Mouse (Mus musculus) neural tube, embryonic 13.5 days (tissue): ENCODE measurements around the gene S100z. TPM values are rescaled to one million over a fixed set of nuclear protein-coding genes. Genes with fewer than 3 reads are reported as not detected.

ENCODE experiments used
- ATAC-seq: fragments of 200-750 bp; cut with Nextera tagmentation; 2 replicates; pipeline ENCODE4 v1.8.0; 2017; ENCODE audit warnings: low read depth, mild to moderate bottlenecking, moderate TSS enrichment, moderate library complexity
- H3K27ac ChIP-seq: fragments of 300-500 bp; sonication (generic); replicated peaks from 2 replicates; pipeline ENCODE4 v1.5.1; 2015; ENCODE audit warnings: moderate library complexity, mild to moderate bottlenecking, inconsistent platforms
- H3K27me3 ChIP-seq: fragments of 300-500 bp; sonication (generic); 2 replicates; pipeline ENCODE4 v1.6.1; 2015; ENCODE audit warnings: mild to moderate bottlenecking, inconsistent platforms
- H3K36me3 ChIP-seq: fragments of 300-500 bp; sonication (generic); 2 replicates; pipeline ENCODE4 v1.6.1; 2015; ENCODE audit warnings: mild to moderate bottlenecking, inconsistent platforms
- H3K4me1 ChIP-seq: fragments of 300-500 bp; sonication (generic); replicated peaks from 2 replicates; pipeline ENCODE4 v1.6.1; 2015; ENCODE audit warnings: inconsistent platforms
- H3K4me2 ChIP-seq: fragments of 300-500 bp; sonication (generic); 2 replicates; pipeline ENCODE4 v1.6.1; 2015; ENCODE audit warnings: inconsistent platforms, mild to moderate bottlenecking, moderate library complexity
- H3K4me3 ChIP-seq: fragments of 300-500 bp; sonication (generic); 2 replicates; pipeline ENCODE4 v1.5.1; 2015; ENCODE audit warnings: mild to moderate bottlenecking, inconsistent platforms
- H3K9ac ChIP-seq: fragments of 300-500 bp; sonication (generic); 2 replicates; pipeline ENCODE4 v1.6.1; 2015; ENCODE audit warnings: moderate library complexity, mild to moderate bottlenecking, inconsistent platforms
- H3K9me3 ChIP-seq: fragments of 300-500 bp; sonication (generic); 2 replicates; pipeline ENCODE4 v1.6.1; 2016; ENCODE audit warnings: inconsistent platforms
- WGBS: fragments of 180-500 bp; shearing (Covaris S2); methylation state at CpG from one replicate; pipeline ENCODE4 v1.1.7; 2015; 5-methylcytosine and 5-hydroxymethylcytosine counted together
- polyA plus RNA-seq: library from polyadenylated mRNA; unstranded; fragments of >200 nt; fragmentation: Nextera tagmentation; extraction: Ambion mirVana; gene quantifications from 2 replicates; pipeline ENCODE4 v1.2.1, GENCODE M21; 2015

Gene S100z
- polyA plus RNA-seq, 1 experiment from 2014 or later, result not detected

DNA sequence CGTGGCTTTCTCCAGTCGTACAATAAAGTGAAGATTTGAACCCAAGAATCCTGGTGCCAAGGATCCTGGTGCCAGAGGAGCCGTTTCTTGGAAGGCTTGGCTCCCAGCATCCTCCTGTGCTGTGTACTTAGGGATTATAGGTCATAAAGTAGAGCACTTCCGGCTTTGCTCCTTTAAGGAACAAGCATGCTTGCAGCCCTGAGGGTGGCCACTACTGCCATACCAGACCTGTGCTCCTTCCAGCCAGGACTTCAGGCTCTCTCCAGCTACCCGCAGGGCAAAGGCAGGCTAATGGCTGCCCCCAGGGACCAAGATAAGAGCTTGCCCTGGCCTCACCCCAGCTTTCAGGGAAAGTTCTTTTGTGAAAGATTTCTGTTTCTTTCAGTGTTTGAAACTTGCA is 14.8 kb upstream of the S100z start:
- Histone ChIP-seq H3K9ac (no peak overlapping the region), H3K4me2 (no peak overlapping the region), H3K36me3 (no peaks in the 10 kb centered on the region), H3K27ac (no peak overlapping the region), H3K4me1 (no peaks in the 10 kb centered on the region), H3K9me3 (no peaks in the 10 kb centered on the region), H3K4me3 (no peak overlapping the region), H3K27me3 (no peaks in the 10 kb centered on the region)
- no peak for ATAC-seq
- 64% methylated on average over 5 of the region's 5 CpGs for WGBS

DNA sequence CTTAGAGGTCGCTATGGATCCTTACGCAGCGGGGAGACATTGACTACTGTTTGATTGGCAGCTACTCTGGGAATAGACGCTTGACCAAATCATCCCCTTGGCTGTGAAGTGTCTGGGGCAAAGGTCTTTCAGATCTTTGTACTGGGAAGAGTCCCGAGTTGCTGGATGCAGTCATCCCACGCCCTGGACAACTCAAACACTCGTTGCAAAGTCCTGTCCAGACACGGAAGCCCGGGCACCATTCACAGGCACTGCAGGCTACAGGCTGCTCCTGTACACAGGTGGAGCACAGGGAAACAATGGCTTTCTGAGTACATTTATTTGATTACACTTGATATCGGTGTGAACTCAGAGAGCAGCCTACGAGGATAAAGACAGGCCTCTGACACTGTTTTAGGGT is 12.8 kb upstream of the S100z start:
- Histone ChIP-seq H3K4me2 (no peak overlapping the region), H3K9ac (no peak overlapping the region), H3K4me3 (no peak overlapping the region), H3K27me3 (no peaks in the 10 kb centered on the region), H3K4me1 (no peaks in the 10 kb centered on the region), H3K36me3 (no peaks in the 10 kb centered on the region), H3K9me3 (no peaks in the 10 kb centered on the region), H3K27ac (no peak overlapping the region)
- 79% methylated on average over 11 of the region's 11 CpGs for WGBS
- ATAC-seq, result no peak

DNA sequence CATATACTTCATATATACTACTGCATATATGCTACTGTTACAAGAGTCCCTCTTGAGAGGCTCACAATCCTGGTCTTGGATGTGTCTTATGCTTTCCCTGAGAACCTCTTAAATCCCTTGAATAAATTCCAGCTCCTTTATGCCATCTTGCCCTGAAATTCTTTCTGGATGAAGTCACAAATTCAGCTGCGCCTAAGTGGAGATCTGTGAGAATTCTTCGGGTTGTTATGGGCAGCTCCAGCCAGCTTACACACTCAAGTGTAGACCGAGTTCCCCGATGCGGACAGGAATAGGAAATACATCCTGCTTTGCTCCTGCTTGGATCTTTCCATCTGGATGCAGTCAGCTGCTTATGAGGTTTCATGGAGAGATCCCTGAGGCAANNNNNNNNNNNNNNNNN is 6.1 kb upstream of the S100z start:
- ATAC-seq, result no peak
- no peaks in the 10 kb centered on the region for H3K36me3 ChIP-seq
- no peaks in the 10 kb centered on the region for H3K4me1 ChIP-seq
- no peaks in the 10 kb centered on the region for H3K27me3 ChIP-seq
- no peak overlapping the region for H3K4me2 ChIP-seq
- H3K9ac ChIP-seq, result no peak overlapping the region
- no peak overlapping the region for H3K27ac ChIP-seq
- H3K9me3 ChIP-seq, result no peaks in the 10 kb centered on the region
- WGBS, result 69% methylated on average over 5 of the region's 5 CpGs
- H3K4me3 ChIP-seq, result no peak overlapping the region

DNA sequence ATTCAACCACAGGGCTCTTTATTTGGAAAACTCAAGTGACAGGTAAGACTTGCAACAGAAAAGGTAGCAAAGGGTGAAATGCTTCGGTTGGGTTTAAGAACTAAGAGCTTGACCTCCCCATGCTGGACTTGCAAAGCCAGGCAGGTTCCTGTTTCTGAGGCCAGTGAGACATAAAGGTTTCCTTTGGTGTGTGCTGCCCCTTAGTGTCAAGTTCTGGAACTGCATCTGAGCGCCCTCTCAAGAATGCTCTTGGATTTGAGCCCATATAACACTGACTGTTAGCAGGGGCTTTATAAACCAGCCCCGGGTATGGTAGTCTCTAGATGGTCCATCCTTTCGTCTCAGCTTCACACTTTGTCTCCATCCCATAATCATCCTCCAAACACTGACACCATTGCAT is 2.9 kb upstream of the S100z start:
- Histone ChIP-seq H3K4me3 (no peak overlapping the region), H3K27ac (no peak overlapping the region), H3K4me2 (no peak overlapping the region), H3K9ac (no peak overlapping the region), H3K4me1 (no peaks in the 10 kb centered on the region), H3K9me3 (no peaks in the 10 kb centered on the region), H3K36me3 (no peaks in the 10 kb centered on the region), H3K27me3 (no peaks in the 10 kb centered on the region)
- ATAC-seq, result peak; percentile 69
- 12% methylated on average over 4 of the region's 4 CpGs for WGBS

DNA sequence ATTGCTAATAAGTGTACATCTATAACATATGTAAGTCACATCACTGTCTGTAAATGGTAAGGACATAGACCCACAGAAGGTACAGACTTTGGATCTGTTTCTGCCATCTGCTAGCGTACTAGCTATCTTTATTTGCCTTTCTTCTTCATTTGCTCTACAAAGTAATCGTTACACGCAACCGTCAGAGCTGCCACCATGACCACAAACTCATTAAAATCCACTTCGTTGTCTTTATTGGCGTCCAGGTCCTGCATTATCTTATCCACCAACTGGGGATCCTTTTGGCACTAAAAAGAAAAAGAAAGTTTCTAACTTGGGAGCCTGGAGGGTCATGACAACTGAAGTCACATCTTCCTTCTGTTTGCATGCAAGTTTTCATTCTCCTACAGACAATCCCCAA is 1.3 kb downstream of the S100z start:
- no peak overlapping the region for H3K4me2 ChIP-seq
- no peak overlapping the region for H3K27ac ChIP-seq
- 76% methylated on average over 6 of the region's 6 CpGs for WGBS
- no peak overlapping the region for H3K4me3 ChIP-seq
- no peak for ATAC-seq
- no peaks in the 10 kb centered on the region for H3K4me1 ChIP-seq
- no peaks in the 10 kb centered on the region for H3K27me3 ChIP-seq
- H3K9me3 ChIP-seq, result no peaks in the 10 kb centered on the region
- no peaks in the 10 kb centered on the region for H3K36me3 ChIP-seq
- no peak overlapping the region for H3K9ac ChIP-seq

DNA sequence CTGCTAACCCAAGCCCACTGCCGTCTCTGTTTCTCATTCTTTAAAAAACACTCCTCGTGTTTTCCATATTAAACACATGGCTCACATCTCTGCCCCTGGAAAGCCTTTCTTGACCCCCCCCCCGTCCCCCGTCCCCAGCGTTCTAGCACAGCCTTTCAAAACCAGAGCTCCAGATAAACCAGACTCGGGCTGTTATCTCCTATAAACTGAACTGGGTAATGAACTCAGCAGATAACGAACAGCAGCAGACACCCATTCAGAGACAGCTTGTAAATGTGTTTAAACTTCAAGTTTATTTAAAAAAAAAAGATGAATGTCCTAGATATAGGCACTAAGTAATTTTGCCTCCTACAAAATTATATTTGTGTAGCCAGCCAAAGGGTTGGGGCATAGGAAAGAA is 3.4 kb downstream of the S100z start:
- no peak overlapping the region for H3K4me2 ChIP-seq
- 75% methylated on average over 7 of the region's 7 CpGs for WGBS
- no peak for ATAC-seq
- no peak overlapping the region for H3K4me3 ChIP-seq
- no peaks in the 10 kb centered on the region for H3K9me3 ChIP-seq
- H3K27ac ChIP-seq, result no peak overlapping the region
- no peaks in the 10 kb centered on the region for H3K36me3 ChIP-seq
- H3K9ac ChIP-seq, result no peak overlapping the region
- no peaks in the 10 kb centered on the region for H3K4me1 ChIP-seq
- H3K27me3 ChIP-seq, result no peaks in the 10 kb centered on the region

DNA sequence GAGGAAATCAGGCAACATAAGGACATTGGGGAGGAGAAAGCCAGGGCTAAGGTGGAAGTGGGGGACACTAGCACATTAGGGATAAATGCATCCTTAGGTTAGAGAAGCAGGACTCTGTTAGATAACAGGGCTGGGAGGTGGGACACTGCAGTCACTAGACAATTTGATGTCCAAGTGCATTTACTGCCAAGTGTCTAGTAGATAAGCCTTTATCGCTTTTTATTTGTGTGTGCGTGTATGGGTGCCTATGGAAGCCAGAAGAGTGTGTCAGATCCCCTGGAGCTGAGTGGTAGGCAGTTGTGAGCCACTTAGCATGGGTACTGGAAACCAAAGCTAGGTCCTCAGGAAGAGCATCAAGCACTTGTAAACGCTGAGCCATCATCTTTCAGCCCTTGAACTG is 4.2 kb downstream of the S100z start:
- no peak overlapping the region for H3K27ac ChIP-seq
- 85% methylated on average over 3 of the region's 3 CpGs for WGBS
- no peak overlapping the region for H3K4me3 ChIP-seq
- no peak for ATAC-seq
- H3K36me3 ChIP-seq, result no peaks in the 10 kb centered on the region
- no peaks in the 10 kb centered on the region for H3K4me1 ChIP-seq
- no peaks in the 10 kb centered on the region for H3K27me3 ChIP-seq
- no peaks in the 10 kb centered on the region for H3K9me3 ChIP-seq
- H3K9ac ChIP-seq, result no peak overlapping the region
- H3K4me2 ChIP-seq, result no peak overlapping the region

DNA sequence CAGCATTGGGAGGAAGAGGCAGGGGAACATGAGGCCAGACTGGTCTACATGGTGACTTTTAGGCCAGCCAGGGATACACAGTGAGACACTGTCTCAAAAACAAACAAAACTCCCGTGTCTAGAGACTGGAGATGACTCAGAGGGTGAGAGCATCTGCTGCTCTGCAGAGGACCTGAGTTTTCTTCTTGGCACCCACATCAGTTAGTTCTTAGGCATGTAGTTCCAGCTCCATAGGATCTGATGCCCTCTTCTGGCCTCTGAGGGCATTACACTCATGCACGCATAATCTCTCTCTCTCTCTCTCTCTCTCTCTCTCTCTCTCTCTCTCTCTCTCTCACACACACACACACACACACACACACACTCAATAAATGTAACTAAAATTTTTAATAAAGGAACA is 7.6 kb downstream of the S100z start:
- H3K4me1 ChIP-seq, result no peaks in the 10 kb centered on the region
- no peak overlapping the region for H3K4me2 ChIP-seq
- 91% methylated on average over 2 of the region's 2 CpGs for WGBS
- H3K36me3 ChIP-seq, result no peaks in the 10 kb centered on the region
- H3K4me3 ChIP-seq, result no peak overlapping the region
- H3K27ac ChIP-seq, result no peak overlapping the region
- H3K9me3 ChIP-seq, result no peaks in the 10 kb centered on the region
- H3K27me3 ChIP-seq, result no peaks in the 10 kb centered on the region
- no peak overlapping the region for H3K9ac ChIP-seq
- ATAC-seq, result no peak

DNA sequence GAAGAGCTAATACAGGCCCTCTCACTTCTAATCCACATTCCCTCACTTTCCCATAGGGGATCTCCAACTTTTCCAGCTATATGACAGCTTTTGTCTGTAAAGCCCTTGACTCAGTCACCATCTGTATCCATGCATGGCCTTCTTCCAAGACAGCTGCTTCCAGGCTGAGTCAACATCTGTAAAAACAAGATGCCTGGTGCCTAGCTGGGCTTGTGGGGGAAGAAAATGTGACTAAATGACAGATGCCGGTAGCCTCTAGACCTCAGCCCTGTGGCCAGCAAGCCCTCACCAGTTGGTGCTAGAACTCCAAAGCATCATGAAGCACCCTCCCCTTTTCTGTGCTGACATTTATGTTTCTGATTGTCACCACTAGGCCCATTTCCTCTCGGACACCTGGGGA is 27.0 kb downstream of the S100z start:
- no peak overlapping the region for H3K9ac ChIP-seq
- H3K27ac ChIP-seq, result no peak overlapping the region
- H3K4me3 ChIP-seq, result no peak overlapping the region
- no peaks in the 10 kb centered on the region for H3K9me3 ChIP-seq
- H3K4me1 ChIP-seq, result no peaks in the 10 kb centered on the region
- H3K27me3 ChIP-seq, result peaks cover 7% of the 10 kb centered on the region; the same call in 1 of the 2 replicates
- H3K4me2 ChIP-seq, result no peak overlapping the region
- no peak for ATAC-seq
- WGBS, result 86% methylated on average over 2 of the region's 2 CpGs
- H3K36me3 ChIP-seq, result no peaks in the 10 kb centered on the region

DNA sequence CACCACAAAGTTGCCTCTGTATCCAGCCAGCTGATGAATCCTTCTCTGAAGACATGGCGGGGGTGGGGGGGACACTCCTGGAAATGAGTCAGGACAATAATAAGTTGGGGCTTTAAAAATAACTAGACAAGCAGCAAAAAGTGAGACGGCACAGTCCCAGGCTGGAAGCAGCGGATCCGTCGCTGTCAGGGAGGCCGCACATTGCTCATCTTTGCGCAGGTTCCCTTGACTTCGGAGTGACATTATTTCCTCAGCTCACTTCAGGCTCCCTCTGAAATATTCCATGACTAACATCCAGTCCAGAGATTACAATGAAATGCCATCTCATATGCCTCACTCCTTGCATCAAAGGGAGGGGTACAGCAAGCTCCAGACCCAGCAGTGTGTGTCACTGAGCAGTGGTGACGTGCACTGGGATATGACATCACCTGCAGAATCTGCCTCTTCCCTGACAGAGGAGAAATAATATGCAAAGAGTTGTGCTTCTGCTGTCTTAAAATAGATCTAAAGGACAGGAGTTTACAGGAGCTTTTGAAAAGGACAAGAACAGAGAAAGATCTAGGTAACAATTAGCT is 27.8 kb downstream of the S100z start:
- H3K4me1 ChIP-seq, result no peaks in the 10 kb centered on the region
- no peaks in the 10 kb centered on the region for H3K9me3 ChIP-seq
- H3K36me3 ChIP-seq, result no peaks in the 10 kb centered on the region
- WGBS, result 88% methylated on average over 9 of the region's 9 CpGs
- no peak for ATAC-seq
- no peak overlapping the region for H3K9ac ChIP-seq
- no peak overlapping the region for H3K4me3 ChIP-seq
- no peak overlapping the region for H3K4me2 ChIP-seq
- peaks cover 11% of the 10 kb centered on the region for H3K27me3 ChIP-seq
- H3K27ac ChIP-seq, result no peak overlapping the region

DNA sequence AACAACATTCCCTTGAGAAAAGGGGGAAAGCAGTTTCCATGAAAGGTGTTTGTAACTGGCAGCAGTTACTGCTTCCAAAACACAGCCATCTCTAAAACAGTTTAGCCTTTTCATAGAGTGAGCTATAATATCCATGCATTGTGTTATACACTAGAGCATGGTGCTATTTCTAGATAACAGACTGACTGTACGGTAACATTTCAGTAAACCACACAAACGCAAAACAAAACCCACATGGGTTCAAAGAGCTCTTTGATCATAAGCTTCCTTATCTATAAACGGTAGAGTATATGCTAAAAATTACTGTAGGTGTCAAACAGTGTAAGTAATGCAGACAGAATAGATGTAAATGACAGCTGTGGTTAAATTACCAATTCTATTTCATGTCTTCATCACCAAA is 28.8 kb downstream of the S100z start:
- no peak for ATAC-seq
- peaks cover under 1% of the 10 kb centered on the region; the same call in 1 of the 2 replicates for H3K4me1 ChIP-seq
- H3K4me2 ChIP-seq, result no peak overlapping the region
- H3K4me3 ChIP-seq, result no peak overlapping the region
- no peaks in the 10 kb centered on the region for H3K9me3 ChIP-seq
- no peak overlapping the region for H3K27ac ChIP-seq
- WGBS, result 82% methylated on average over 3 of the region's 3 CpGs
- H3K27me3 ChIP-seq, result peaks cover 21% of the 10 kb centered on the region
- no peak overlapping the region for H3K9ac ChIP-seq
- no peaks in the 10 kb centered on the region for H3K36me3 ChIP-seq

DNA sequence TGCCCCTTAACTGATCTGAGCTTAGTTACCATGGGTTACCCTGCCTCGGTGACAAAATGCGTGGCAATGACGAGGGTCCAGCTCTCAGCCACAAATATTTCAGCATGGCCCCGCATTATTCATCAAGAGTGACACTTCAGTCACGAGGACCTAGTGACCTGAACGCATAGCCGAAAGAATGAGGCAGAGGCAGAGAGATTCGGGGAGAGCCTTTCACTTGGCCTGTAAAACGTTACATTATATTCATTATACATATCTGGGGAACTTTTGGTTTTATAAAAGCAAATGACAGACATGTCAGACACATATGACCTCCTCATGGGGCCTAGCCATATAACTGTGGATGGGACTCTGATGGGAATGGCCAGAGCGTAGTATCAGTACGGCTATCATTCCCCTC is 33.7 kb downstream of the S100z start, which contains the start of gene Crhbp:
TSS of gene Crhbp (minus strand) at position 101 of the 400 bp plus-strand sequence.
- no peak for ATAC-seq
- H3K27ac ChIP-seq, result no peak within 1 kb of the TSS
- 49% methylated on average over 11 of the region's 11 CpGs for WGBS
- H3K9ac ChIP-seq, result peak within 1 kb of the TSS; percentile 66
- H3K27me3 ChIP-seq, result peaks cover 52% of the 10 kb centered on the region
- no peaks in the 10 kb centered on the region for H3K36me3 ChIP-seq
- peaks cover 19% of the 10 kb centered on the region for H3K4me1 ChIP-seq
- no peaks in the 10 kb centered on the region for H3K9me3 ChIP-seq
- H3K4me2 ChIP-seq, result peak within 1 kb of the TSS; percentile 85
- H3K4me3 ChIP-seq, result peak within 1 kb of the TSS; percentile 48

DNA sequence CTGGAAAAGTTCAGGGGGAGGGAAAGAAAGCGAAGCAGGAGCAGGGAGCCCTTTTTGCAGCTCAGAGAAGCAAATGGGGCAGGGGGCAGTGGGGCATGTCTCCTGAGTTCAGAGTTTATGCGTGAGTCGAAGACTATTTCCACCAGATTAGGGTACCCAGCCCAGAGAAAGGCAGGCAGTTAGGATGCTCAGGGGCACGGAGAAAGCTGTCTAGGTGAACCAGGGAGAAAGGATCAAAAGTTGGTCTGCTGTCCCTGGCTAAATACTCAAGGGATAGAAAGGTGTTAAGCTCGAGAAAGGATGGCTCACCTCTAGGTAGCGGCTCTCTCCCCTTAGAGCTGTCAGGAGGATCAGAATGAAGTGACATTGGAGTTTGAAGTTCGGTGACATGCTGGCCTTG is 34.2 kb downstream of the S100z start:
- no peaks in the 10 kb centered on the region for H3K9me3 ChIP-seq
- no peak for ATAC-seq
- H3K36me3 ChIP-seq, result no peaks in the 10 kb centered on the region
- H3K4me1 ChIP-seq, result peaks cover 19% of the 10 kb centered on the region
- peak overlapping the region; percentile 85 for H3K4me2 ChIP-seq
- WGBS, result 10% methylated on average over 7 of the region's 7 CpGs
- H3K27me3 ChIP-seq, result peaks cover 52% of the 10 kb centered on the region
- peak overlapping the region; percentile 66 for H3K9ac ChIP-seq
- no peak overlapping the region for H3K27ac ChIP-seq
- H3K4me3 ChIP-seq, result peak overlapping the region; percentile 48
